Mouse (Mus musculus): ENCODE measurements around the gene Mpv17l. TPM values are rescaled to one million over a fixed set of nuclear protein-coding genes. Genes with fewer than 3 reads are reported as not detected.
"Not testable (repeated sequence)": the region's sequence is repeated elsewhere in the genome, so short reads cannot be mapped to it uniquely, and the experiment has no call there.

Mpv17l gene
- total RNA-seq, 2 experiments from 2014 or later: 0.50 to 0.85 TPM

DNA sequence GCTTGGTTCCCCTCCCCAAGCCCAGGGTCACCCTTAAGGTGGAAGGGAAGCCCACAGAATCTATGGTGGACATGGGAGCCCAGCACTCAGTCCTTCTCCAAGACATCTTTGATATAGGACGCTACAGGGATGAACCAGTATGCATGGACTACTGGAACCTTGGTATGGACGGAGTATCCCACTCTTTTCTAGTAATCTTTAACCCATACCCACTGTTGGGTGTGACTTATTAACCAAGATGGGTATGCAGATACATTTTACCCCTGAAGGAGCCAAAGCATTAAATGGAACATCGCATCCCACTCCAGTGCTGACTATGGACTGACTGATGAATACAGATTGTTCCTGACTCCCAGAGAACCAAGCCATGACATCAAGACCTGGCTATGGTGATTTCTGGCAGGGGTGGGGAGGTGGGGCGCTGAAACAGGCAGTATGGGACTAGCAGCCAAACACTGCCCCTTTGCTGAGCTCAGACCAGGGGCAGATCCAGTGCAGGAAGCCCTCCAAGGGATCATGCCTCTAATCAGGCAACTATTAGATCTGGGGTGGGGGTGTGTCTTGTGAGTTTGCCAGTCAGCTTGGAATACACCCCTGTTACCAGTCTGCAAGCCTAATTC is 24.6 kb downstream of the Mpv17l start:
- no peak for DNase-seq (ENCODE audit: low spot score)

DNA sequence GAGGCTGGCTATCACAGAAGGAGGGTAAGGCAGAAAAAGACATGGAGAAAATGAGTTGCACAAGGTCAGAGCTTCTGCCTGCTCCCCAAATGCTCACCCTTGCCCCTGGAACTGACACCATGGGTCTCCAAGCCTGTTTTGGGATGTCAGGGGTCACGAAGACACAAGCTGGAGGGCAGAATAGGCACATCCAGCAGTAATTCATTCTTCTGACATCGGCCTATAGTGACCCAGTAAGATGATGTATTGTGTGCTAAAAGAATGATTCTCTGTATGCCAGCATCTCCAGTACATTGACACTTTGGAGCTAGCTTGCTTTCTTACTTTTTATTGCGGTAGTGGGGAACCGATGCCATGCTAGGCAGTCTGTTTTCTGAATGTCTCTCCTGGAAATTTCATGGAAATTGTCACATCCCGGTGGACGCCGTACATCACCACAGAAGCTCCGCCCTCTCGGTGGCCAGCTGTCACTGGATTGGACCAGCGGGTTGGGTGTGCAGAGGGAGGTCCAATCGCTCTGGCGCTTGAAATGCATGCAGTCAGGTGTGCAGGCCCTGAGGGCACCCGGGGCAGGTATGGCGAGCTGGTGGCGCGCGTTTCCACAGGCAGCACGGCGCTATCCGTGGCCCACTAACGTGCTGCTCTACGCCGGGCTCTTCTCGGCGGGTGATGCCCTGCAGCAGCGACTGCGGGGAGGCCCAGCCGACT is 37.3 kb downstream of the Mpv17l start:
- DNase-seq (ENCODE audit: low spot score): no peak

DNA sequence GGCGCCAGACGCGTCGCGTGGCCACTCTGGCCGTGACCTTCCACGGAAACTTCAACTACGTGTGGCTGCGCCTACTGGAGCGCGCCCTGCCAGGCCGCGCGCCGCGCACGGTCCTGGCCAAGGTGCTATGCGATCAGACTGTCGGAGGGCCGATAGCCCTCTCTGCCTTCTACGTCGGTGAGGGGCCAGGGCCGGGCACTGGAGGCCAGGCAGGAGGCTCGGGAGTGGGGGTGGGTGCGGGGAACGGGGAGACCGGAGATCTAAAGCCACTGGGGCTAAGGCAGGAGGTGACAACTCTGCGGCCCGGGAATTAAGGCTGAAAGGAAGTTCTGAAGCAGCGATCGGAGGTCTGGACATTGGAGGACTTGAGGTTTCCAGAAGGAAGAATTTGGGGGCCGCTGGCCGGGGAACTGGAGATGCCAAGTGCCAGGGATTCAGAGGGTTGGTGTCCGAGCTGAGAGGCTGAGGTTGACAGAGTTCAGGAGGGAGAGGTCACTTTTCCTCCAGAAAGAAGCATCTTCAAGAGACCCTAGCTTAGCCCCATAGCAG is 38.0 kb downstream of the Mpv17l start:
- DNase-seq (ENCODE audit: low spot score): no peak

DNA sequence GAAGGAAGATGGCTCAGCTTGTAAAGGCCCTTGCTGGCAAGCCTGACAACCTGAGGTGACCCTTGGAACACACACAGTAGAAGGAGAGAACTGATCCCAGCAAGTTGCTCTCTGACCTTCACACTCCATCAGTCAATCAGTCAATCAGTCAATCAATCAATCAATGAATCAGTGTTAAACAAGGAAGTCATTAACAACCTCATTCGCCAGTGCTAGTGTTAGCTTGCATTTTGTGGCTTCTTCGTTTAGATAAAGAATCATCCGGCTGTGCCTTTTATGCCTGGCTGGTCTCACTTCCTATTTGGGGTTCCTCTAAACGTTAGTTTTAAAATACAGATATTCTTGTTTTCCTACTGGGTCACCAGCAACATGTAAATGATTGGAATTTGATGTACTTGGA is 41.2 kb downstream of the Mpv17l start:
- no peak for DNase-seq (ENCODE audit: low spot score)

DNA sequence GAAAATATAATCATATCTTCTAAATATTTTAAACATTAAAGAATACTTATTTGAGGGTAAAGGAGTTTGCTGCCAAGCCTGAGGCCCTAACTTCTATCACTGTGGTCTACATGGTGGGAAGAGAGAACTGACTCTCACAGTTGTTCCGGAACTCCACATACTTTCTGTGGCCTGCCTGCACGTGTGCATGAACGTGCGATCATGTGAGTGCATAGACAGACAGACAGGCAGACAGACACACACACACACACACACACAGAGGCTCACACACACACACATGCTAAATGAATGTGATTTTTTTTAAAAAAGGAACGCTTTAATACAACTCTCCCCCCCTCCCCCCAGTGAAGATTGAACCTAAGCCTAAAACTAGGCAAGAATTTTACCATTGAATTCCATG is 41.8 kb downstream of the Mpv17l start:
- no peak for DNase-seq (ENCODE audit: low spot score)

GRCm38 (mm10) chr16:13945153-13945552 is 42.2 kb downstream of the Mpv17l start:
- DNase-seq (ENCODE audit: low spot score): no peak

DNA sequence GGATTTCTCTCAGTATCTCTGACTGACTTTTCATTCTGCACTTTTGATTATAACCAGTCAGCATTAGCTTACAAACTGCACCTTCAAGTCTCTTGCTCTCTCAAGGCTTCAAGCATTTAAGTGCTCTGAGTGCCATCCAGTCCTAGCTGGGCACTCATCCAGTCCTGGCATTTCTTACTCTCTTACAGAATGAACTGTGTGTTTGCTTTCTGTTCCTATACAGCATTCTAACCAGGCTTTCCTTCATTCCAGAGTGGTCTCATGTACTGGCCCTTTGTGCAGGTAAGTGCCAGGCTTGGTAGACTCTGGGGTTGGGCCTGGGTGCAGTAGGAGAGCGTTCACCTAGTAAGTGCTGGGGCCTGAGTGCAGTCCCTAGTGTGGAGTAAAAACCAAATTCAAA is 43.3 kb downstream of the Mpv17l start:
- DNase-seq (ENCODE audit: low spot score): no peak

DNA sequence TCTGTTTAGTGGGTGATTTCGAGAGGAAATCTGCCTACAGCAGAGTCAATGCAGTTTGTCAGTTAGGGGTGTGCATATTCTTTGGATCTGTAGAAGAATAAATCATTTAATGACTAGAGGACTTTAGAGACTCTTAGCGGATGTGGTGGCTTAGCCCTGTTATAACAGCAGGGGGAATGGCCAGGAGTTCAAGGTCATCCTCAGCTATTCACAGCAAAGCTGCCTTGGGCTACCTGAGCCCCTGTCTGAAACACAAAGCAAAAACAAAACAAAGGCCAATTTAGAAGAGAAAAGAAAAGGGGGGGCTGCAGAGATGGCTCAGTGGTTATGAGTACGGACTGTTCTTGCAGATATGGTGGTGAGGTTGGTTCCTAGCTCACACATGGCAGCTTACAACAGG is 48.3 kb downstream of the Mpv17l start:
- DNase-seq (ENCODE audit: low spot score): no peak

DNA sequence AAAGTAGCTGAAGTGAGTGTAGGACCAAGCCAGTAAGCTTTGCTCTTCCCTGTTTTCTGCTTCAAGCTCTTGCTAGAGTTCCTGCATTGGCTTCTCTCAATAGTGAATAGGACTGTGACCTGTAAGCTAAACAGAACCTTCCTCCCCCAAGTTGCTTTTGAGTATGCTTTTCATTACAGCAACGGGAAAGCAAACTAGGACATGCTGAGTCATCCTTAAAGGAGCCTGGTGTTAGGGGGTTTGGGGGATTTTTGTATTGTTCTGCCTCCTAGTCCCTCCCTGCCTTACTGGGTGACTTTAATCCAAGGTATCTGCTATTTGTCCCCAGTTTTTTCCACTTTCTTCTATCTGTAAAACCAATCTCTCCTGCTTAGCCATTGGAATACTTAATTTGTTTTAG is 59.1 kb downstream of the Mpv17l start:
- DNase-seq (ENCODE audit: low spot score): no peak

GRCm38 (mm10) chr16:13969096-13969495 is 66.1 kb downstream of the Mpv17l start:
- DNase-seq (ENCODE audit: low spot score): no peak

DNA sequence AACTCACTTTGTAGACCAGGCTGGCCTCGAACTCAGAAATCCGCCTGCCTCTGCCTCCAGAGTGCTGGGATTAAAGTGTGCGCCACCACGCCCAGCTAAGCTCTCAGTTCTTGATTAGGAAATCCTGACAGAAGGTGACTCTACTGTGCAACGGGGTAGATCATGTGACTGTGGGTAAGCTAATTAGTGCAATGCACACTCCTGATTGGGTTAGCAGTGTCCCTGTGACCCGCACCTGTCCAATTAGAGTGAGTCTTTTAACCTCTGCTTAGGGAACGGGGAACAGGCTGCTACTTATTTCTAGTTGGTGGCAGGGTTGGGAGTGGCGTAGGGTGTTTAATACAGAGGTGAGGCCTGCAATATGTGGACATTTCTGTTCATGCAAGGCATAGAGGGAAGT is 69.1 kb downstream of the Mpv17l start:
- DNase-seq (ENCODE audit: low spot score): no peak

DNA sequence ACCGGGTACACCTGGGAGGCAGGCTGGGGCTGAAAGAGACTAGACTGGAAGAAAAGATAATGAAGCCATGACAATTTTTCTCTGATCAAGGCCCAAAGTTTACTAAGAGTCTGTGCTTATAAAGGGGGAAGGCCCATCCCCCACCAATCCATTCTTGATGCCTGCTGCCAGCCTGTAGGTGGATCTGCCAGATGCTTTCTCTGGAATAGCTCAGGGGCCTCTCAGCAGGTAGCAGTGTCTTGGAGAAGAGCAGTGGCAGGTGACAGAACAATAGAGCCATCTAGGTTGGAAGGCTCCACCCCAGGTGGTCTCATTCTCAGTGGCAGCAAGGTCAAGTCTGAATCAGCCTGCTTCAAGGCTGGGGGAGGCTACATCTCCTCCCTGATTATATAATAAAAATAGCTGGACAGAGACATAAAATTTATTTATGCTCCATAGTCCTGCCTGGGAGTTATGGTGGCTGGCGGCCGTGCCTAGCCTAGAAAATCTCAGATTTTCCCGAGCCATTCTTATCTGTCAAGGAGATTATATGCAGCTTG is 73.5 kb downstream of the Mpv17l start:
- not testable (repeated sequence) for DNase-seq (ENCODE audit: low spot score)

- DNase-seq (ENCODE audit: low spot score): not testable (repeated sequence)
Observed at GRCm38 (mm10) chr16:13977026-13977425, 74.1 kb downstream of the Mpv17l start.

DNA sequence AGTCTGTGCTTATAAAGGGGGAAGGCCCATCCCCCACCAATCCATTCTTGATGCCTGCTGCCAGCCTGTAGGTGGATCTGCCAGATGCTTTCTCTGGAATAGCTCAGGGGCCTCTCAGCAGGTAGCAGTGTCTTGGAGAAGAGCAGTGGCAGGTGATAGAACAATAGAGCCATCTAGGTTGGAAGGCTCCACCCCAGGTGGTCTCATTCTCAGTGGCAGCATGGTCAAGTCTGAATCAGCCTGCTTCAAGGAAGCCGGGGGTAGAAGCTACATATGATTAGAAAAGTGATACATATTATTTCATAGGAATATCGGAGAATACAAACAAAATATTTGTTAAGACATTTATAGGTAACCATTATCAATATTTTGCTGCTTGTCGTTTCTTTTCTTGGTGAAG is 78.8 kb downstream of the Mpv17l start:
- DNase-seq (ENCODE audit: low spot score): not testable (repeated sequence)

DNA sequence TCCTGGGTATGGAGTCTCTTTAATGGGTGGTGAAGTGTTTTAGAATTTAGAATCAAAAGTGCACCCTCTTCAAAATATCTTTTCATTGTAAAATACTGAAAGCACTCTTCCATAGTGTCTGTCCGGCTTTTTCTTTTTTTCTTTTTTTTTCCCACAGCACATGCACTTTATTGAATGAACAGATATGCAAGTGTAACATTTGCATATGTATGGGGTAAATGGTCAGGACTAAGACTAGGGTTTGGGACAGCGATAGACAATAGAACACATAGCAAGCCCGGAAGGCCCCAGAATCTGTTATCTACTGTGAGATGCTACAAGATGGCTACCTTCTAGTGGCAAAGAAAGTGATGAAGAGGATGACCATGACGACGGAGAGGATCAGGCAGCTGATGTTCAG is 80.2 kb downstream of the Mpv17l start:
- no peak for DNase-seq (ENCODE audit: low spot score)

GRCm38 (mm10) chr16:13986197-13986573 is 83.2 kb downstream of the Mpv17l start:
- DNase-seq (ENCODE audit: low spot score): no peak

GRCm38 (mm10) chr16:13986574-13987478 is 83.9 kb downstream of the Mpv17l start, which contains the start of the genes 2900011O08Rik and Ifitm7:
Gene 2900011O08Rik (plus strand): TSS chr16:13986604.
Gene Ifitm7 (minus strand): TSS chr16:13986888.
- no peak for DNase-seq (ENCODE audit: low spot score)

GRCm38 (mm10) chr16:13992518-13993248 is 89.7 kb downstream of the Mpv17l start:
- DNase-seq (ENCODE audit: low spot score): no peak

- DNase-seq (ENCODE audit: low spot score): no peak
Observed at GRCm38 (mm10) chr16:13994076-13994475, 91.1 kb downstream of the Mpv17l start.

GRCm38 (mm10) chr16:13994502-13994901 is 91.5 kb downstream of the Mpv17l start:
- DNase-seq (ENCODE audit: low spot score): no peak

Data from gastrocnemius, adult 18-20 months (tissue).